Mouse (Mus musculus) naive thymus-derived CD4-positive, alpha-beta T cell, adult 2 months (primary cell): ENCODE measurements at regions not wholly inside any gene's neighbourhood (a gene's known extent, or its start where the extent isn't known, plus 50 kb on each side); places are given as distances from the start of the nearest gene placed in this dataset.

Experiments
- DNase-seq: peaks from one replicate; pipeline ENCODE4 v3.0.0-alpha.2; 2011; ENCODE audit warnings: low read depth

DNA sequence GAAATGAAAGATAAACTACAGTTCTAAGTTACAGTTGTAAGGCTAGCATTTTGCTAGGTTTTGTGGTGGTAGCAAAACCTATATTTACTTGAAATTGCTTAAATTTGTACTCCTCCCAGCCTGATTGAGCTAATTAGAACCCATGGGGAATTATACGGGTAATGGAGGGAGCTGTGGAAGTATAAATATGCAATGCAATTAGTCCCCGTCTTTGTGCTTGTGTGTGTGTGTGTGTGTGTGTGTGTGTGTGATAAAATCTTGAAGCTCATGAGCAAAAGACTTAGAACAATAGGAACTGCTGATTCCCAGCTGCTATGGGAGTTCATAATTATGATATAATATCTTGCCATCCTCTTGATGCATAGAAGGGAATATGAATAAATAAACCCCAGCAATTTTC, 321.7 kb upstream of the Thsd7b start:
- DNase-seq = no peak

DNA sequence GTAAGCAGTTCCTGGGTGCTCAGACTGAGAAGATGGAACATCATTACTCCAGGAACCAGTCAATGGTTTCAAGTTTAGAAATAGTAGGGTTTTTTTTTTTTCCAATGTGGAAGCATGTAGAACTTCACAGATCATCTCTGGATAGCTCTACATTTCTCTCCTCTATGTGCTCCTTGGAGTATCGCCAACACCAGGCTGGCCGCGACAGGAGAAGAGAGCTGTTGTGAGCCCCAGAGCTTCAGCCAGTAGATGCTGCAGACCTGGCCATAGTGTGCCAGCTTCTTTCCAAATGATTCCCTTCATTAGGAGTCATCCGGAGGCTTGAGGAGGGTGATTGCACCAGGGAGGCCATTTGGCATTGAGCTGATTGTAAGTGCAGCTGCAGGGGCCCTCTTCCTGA, 322.6 kb upstream of the Thsd7b start:
- no peak for DNase-seq

- DNase-seq = no peak
Measured at GRCm38 (mm10) chr1:128914811-128915210, 322.7 kb upstream of the Cxcr4 start.

- no peak for DNase-seq
Measured at GRCm38 (mm10) chr1:128912532-128912931, 320.4 kb upstream of the Cxcr4 start.

- DNase-seq = no peak
Measured at GRCm38 (mm10) chr1:128907566-128907965, 315.5 kb upstream of the Cxcr4 start.

GRCm38 (mm10) chr1:128898025-128898424, 305.9 kb upstream of the Cxcr4 start:
- DNase-seq = no peak

DNA sequence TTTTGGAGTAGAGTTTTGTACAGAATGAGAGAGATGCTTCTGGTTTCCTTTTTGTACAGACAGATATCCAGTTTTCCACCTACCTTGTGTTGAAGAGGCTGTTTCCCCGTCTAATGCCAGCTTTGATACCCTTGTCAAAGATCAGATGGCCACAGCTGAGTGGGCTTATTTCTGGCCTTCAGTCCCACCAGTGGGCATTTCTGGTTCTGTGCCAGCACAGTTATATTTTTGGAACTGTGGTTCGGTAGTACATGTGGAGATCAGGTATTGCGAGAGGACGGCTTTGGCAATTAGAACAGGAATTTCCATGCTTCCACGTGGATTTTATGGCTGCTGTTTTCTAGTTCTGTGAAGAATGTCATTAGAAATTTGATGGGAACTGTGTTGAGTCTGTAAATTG, 302.5 kb upstream of the Cxcr4 start:
- no peak for DNase-seq

DNA sequence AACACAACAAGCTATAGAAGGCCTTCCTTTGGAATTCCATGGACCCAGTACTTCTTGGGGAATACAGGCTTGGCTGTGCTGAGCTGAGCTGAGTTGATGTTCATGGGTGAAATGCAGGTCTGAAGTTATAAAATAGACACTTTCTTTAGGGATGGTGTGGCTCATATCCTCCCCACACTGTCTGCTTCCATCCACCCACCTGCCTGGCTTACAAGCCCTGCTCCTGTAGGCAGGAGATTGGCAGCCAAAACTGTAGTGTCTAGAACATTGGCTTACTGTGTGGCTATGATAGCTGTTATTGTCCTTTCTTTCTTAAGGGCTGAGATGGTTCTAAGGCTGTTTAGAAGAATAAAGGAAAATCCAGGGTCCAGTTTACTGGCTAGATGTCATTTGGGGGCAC, 286.2 kb upstream of the Cxcr4 start:
- DNase-seq = no peak

DNA sequence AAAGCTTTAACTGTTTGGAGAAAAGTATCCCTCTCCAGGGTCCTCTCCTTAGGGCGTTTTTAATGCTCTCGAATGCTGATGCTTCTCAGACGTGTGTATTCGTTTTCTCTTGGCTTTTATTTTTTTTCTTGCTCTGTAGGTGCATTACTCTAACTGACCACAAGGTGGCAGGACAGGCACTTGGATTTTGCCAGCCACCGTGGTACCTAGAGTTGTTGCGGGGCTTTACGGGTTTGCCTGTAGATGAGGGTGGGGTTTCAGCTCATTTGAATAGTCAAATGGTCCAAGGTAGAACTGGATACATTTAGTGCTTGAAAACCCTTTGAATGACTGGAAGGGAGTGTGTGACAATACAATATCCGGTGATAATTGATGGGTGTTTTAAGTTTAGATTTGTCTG, 283.2 kb upstream of the Cxcr4 start:
- peak; percentile 57 for DNase-seq

GRCm38 (mm10) chr1:128874190-128874589, 282.1 kb upstream of the Cxcr4 start:
- DNase-seq = no peak

DNA sequence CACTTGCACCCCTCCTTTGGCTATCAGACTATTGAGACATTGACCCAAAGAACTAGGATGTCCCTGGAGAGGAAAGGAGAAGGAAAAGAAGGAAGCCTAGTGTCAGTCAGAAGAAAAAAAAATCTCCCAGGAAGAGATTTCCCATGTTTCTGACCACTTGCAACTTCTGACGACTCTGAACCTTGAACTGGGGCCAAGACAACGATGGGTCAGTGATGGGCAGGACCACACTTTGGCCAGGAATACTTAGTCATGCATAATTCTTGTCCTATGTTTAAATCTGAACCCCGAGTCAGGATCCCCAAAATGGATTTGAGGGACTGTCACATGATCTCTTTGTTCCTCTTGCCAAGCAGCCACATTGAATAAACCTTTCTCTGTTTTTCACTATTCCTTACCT, 276.7 kb upstream of the Cxcr4 start:
- no peak for DNase-seq

- DNase-seq = no peak
Measured at GRCm38 (mm10) chr1:128860537-128860936, 268.4 kb upstream of the Cxcr4 start.

GRCm38 (mm10) chr1:128860094-128860493, 268.0 kb upstream of the Cxcr4 start:
- DNase-seq = no peak

DNA sequence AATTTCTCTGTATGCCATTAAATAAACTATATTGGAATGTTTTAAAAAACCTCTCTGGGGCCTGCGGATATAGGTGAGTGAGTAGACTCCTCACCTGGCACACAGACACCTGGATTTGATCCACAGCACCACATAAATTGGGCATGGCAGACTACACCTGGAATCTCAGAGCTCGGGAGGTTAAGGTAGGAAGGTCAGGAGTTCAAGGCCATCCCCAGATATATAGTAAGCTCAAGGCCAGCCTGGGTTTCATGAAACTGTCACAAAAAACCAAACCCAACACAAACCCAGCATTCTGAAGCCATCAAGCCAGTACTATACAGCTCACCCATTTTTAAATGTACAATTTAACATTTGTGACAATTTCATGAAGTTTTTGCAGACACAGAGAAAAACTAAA, 266.6 kb upstream of the Cxcr4 start:
- no peak for DNase-seq

DNA sequence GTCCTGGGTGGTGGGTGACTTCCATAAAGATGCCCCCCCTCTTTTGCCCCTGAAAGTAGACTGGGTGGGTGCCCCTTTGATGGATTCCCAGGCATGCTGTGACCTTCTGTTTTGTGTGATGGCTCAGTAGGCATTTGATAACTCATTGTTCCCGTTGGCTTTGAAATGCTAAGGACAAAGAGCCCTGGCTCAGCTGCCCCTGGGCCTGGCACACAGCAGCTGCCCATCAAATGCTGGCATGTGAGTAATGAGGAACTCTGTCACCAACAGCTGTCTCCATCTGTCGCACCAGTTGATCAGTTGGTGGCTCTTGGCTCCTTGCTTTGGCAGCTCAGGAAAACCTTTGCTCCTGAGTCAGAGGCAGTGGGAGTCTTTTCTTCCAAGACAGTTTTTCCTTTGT, 264.8 kb upstream of the Cxcr4 start:
- no peak for DNase-seq

- DNase-seq = no peak
Measured at GRCm38 (mm10) chr1:128854649-128855048, 262.6 kb upstream of the Cxcr4 start.

GRCm38 (mm10) chr1:128853286-128853685, 261.2 kb upstream of the Cxcr4 start:
- no peak for DNase-seq

DNA sequence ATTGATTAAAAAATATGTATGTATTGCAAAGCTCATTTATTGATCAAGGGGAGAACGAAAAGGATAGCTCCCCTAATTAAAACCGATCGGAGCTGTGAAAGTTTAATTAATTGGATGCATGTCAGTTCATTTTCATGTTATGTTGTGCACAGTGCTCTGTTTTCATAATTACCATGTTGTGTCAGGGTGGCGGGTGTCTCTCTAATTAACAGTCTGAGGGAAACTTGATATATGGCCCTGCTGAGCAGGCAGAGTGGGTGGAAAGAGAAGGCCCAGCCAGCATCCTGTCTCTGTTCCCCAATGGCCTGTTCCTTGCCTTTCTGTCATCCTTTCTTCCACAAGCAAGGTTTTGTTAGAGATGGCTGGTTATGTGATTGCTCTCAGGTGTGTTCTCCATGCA, 245.3 kb upstream of the Cxcr4 start:
- DNase-seq = no peak

- no peak for DNase-seq
Measured at GRCm38 (mm10) chr1:128835510-128835909, 243.4 kb upstream of the Cxcr4 start.

- DNase-seq = no peak
Measured at GRCm38 (mm10) chr1:128833096-128833715, 241.1 kb upstream of the Cxcr4 start.

- DNase-seq = peak; percentile 91
Measured at GRCm38 (mm10) chr1:128832201-128832883, 240.2 kb upstream of the Cxcr4 start.

- DNase-seq = no peak
Measured at GRCm38 (mm10) chr1:128830671-128831240, 238.7 kb upstream of the Cxcr4 start.

GRCm38 (mm10) chr1:128829536-128829935, 237.4 kb upstream of the Cxcr4 start:
- DNase-seq = no peak

DNA sequence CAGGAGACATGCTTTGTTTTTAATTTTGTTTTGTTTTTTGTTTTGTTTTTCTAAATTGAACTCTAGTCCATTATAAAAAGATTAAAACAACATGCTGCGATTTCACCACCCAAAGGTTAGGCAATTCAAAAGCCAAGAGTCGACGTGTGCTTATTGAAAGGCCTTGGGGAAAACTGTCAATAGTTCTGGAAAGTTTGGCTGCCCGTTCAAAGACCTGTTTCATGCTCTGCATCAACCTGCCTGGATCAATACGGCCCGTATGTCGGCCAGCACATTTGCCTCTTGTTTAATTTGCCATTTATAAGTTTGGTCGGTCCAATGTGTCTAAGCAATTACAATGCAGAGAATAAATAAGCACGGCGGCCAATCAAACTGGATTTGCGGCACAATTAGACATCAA, 234.3 kb upstream of the Cxcr4 start:
- no peak for DNase-seq
